Mouse (Mus musculus) CD4-positive helper T cell, adult 2 months (primary cell): ENCODE results near the gene Selenot.
"Not testable (repeated sequence)": the region's sequence is repeated elsewhere in the genome, so short reads cannot be mapped to it uniquely, and the experiment has no call there.

Experiments
- DNase-seq: peaks from one replicate; pipeline ENCODE4 v3.0.0-alpha.2; 2012; ENCODE audit warnings: low read depth, missing footprints, low spot score

Gene Selenot

DNA sequence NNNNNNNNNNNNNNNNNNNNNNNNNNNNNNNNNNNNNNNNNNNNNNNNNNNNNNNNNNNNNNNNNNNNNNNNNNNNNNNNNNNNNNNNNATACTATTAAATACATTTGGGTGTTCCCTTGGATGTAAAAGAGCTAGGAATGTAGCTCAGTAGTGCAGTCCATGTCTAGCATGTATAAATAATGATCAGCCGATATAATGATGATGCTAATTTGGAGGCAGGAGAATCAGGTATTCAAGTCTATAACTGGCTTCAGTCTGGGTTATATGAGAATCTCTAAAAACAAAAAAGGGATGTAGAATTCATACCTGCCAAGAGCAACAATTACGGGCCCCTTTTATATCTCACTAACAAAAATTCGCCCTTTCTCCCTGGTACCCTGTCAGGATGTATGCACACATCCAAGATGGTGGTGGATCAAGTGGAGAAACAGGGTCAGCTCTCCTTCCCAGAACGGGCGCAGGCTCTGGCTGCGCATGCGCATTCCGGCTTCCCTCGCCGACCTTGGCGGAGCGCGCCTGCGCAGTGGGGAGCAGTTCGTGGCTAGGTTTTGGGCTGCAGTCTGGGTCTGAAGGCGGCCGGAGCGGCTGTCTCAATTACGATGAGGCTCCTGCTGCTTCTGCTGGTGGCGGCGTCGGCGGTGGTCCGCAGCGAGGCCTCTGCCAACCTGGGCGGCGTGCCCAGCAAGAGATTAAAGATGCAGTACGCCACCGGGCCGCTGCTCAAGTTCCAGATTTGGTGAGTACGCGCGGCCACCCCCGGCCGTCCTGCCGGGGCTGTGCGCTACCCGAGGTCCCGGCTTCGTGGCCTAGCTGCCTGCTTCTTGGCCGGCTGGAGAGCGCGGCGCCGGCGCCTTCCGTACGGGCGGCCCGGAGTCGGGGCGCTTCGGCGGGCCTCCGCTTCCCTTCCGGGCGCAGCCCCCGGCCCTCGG, at the start of gene Selenot:
TSS of gene Selenot (plus strand) at position 500 of the 930 bp plus-strand sequence.
- DNase-seq, result peak; percentile 94

DNA sequence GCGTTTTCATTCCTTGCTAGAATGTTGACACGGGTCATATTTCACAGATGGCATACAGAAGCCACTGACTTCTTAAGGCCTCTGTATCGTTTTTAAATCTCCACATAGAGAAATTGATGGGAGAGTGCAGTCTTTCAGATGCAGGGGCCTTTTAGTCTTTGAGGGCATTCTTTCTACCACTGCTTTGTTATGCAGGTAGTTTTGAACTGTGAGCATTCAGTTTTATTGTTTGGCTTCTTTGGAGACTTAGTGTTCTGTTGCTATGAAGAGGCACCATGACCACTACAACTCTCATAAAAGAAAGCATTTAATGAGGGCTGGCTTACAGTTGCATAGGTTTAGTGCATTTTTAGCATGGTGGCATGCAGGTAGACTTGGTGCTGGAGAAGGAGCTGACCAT, 39.9 kb upstream of the Selenot start:
- DNase-seq, result no peak

- peak; percentile 69 for DNase-seq
These were observed 24.2 kb upstream of the Selenot start for GRCm38 (mm10) chr3:58552001-58552811.

- no peak for DNase-seq
These were observed 19.8 kb upstream of the Selenot start for GRCm38 (mm10) chr3:58556649-58557048.

DNA sequence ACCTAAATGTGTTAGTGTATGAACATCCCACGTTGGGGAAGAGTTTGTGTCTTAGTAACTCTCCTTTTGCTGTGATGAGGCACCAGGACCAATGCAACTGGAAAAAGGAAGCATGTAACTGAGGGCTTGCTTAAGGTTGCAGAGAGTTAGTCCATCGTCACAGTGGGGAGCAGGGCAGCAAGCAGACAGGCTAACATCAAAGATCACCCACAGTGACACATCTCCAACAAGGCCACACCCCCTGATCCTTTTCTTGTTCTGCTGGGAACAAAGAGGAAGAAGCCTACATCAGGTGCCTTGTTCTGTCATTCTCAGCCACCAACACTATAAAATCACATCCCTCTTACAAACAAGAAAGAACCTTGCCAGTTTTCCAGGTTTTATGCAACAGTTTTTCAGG, 16.5 kb upstream of the Selenot start:
- no peak for DNase-seq

DNA sequence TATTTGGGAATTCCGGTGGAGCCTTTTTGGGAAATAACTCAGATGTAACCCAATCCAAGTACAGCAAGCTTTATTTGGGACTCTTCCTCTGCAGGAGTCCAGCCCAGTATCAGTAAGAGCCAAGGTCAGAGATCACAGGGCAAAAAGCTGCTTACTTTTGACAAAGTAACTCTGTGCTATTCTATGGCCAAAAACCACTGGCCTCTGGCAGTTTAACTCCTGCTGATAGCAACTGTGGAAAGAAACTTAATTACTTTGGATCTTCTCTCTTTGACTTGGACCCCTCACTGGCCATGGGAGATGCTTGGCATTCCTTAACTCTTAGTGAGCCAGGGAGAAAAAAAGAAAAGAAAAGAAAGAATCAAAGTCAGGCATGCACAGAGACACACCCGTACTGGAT, 15.0 kb upstream of the Selenot start:
- no peak for DNase-seq

GRCm38 (mm10) chr3:58570821-58571220, 5.6 kb upstream of the Selenot start:
- no peak for DNase-seq

DNA sequence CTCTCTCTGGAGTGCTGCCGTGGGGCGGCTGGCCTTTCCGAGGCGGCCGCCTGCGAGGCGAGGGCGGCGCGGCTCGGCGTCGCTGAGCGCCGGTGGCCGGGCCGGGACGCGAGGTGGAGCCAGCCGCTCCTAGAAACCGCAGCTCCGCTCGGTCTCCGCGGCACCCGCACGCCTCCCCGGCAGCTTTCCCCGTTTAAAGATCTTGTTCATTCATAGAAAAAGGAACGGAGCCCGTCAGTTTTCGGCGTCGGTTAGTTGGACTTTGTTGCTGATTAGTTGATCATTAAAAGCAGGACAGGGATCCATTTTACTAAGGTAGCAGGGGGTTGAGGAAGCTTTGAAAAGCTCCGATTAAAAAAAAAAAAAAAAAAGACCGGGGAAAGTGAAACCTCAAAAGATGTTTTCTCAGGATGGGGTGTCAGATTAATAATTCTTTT, 649 bp downstream of the Selenot start:
- no peak for DNase-seq

GRCm38 (mm10) chr3:58577506-58578050, 1.1 kb downstream of the Selenot start:
- DNase-seq, result no peak

DNA sequence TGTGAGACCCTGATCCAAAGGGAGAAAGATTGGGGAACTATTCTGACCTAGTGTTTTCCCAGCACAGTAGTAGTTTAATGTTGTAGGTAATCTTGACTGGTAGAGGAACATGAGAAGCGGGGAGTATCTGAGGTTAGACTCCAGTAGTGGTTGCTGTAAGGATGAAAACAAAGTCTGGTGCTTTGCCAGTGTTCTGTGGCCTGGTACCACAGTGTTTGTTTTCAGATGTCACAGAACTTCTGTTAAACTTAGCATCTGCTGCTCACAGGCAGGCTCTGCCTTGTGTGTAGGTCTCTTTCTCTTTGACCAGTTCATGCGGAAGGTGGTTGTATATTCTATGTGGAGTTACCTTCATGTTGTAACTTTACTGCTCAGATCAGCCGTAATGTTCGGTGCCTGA, 5.1 kb downstream of the Selenot start:
- peak; percentile 50 for DNase-seq

DNA sequence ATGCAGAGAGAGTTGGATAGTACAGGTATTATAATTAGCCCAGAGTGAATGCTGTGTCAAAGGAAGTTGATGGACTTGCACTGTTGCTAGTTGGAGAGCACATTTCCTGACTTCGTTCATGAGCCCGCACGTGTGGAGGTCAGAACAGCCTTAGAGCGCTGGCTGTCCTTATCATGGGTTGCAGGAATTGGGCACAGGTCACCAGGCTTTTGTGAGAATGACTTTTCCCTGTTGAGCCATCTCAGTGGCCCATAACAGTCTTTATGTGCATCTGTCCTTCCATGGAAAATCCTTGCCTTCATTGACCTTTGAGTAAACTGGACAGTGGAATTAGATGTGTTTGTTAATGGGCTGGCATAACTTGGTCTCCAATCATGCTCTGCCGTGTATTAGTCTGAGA, 5.9 kb downstream of the Selenot start:
- no peak for DNase-seq

DNA sequence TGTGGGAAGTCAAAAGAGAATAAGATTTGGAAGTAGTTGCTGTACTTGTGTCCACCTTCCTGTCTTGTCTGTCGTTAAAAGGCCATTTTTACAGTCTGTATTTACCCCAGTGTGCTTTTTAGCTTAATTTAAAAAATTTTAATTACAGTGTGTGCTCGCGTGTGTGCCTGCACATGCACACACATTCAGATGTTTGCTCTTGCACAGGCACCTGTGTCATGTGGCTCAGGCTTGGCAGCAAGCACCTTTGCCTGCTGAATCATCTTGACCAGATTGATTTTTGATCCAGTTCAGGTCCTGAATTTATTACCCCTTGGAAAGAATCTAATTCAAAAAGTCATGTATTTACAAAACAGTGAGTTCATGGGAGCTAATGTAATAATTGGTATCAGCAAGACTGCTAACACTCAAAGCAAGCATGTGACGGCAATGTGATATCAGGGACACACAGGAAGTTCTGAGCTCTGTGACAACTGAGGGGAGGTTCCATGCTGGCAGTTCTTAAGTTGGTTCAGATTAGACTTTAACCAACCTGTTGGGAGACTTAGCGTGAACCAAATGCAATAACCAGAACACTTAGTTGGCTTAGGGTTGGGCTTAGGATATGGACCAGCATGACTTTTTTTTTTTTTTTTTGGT, 6.5 kb downstream of the Selenot start:
- DNase-seq, result peak; percentile 37

GRCm38 (mm10) chr3:58590544-58590943, 14.1 kb downstream of the Selenot start:
- DNase-seq, result not testable (repeated sequence)

DNA sequence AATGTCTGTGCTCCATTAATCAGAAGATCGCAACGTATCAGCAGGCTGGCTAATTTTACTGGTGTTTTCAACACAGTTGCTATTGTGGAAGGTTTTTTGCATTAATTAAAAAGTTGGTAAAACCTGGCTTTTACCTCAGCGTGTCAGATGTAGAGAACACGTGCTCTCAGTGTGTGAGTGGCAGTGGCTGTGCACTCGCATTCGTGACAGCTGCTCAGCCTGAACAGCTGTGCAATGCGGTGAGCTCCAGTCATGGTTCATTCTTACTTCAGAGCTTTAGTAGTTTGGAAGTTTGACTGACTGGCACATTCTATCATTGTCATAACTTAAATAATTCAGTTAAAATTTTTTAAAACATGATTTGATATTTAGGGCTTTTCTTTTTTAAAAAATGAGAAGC, 16.2 kb downstream of the Selenot start:
- DNase-seq, result not testable (repeated sequence)

GRCm38 (mm10) chr3:58593623-58594022, 17.2 kb downstream of the Selenot start:
- no peak for DNase-seq

DNA sequence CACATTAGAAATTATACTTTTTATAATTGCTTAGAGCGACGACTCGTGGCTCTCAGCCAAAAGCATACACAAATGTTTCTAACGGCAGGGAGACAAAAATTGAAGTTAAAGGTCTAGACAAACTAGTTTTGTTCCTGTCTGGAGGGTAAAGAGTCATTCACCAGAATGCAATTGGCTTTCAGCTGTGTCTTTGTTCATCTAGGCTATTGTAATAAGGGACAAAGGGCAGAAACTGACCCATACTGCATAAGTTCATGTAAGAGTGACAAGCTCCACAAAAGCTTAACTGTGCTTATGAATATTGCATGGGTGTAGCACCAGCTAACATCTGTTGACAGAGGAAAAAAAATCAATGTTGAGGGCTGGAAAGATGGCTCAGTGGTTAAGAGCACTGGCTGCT, 32.1 kb downstream of the Selenot start:
- DNase-seq, result no peak

DNA sequence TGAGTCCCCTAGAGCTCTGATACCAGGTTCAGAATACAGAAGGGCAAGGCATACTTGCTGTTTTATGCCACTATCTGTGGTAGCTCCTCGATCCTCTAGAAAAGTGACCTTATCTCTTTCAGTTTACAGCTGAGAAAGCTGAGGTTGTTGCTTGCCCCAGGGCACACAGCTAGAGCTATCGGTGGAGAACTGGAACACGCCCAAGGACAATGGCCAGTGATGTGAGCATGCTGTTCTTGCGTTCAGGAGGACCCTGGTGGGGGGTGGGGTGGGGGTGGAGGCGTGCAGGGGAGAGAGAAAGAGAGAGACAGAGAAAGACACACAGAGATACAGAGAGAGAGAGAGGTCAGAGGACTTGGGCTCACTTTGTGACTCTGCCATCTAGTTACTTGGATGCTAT, 33.5 kb downstream of the Selenot start:
- no peak for DNase-seq

DNA sequence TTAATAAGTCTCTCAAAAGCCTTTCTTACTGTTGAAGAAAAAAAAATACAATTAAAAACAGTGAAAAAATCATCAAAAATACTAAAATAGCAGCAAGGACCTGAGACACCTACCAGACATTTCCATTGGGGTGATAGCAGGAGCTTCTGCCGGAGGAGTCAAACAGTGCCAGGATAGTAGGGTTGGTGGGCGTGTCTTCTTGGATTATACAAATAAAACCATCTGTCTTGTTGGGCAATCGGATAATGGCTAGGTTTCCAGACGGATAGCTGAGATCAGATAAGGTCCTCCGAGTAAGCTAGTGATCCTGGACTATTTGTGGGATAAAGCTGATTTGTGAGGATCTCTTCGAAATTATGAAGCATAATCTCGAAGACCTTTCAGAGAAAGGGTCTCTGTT, 44.6 kb downstream of the Selenot start:
- no peak for DNase-seq

DNA sequence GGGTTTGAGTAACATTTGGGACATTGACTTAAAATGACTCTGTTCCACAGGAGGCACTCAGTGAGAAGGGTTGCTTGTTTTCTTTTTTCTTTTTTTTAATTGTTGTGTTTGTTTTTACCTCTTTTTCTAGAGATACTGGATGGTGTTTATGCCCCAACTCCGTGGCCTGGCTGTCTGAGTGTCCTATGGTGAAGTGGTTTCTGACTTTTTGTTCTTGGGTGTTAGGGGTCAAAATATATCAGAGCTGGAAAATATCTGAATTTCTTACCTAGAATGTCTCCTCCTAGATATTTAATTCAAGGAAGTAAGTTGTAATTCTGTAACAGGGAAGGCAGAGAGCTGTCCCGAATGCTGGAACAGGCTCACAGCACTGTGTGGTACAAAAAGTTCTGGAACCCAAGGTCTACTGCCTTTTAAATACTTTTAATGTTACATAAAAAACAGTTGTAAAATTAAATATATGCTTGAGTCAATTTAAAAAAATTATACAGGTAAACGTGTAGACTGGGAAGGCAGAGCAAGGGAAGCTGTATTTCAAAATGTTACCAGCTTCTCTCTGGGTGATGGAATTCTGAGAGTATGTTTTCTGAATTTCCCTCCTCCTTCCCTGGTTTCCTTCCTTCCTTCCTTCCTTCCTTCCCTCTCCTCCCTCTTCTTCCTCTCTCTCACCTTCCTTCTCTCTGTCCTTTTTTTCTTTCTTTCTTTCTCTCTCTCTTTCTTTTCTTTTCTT, 46.4 kb downstream of the Selenot start:
- DNase-seq, result peak; percentile 19

- peak; percentile 64 for DNase-seq
These were observed 48.5 kb downstream of the Selenot start for GRCm38 (mm10) chr3:58624981-58625380.

GRCm38 (mm10) chr3:58631693-58632092, 55.3 kb downstream of the Selenot start:
- DNase-seq, result no peak
